ENCODE assay signal across 8 mouse cellular contexts in the genomic region with DNA sequence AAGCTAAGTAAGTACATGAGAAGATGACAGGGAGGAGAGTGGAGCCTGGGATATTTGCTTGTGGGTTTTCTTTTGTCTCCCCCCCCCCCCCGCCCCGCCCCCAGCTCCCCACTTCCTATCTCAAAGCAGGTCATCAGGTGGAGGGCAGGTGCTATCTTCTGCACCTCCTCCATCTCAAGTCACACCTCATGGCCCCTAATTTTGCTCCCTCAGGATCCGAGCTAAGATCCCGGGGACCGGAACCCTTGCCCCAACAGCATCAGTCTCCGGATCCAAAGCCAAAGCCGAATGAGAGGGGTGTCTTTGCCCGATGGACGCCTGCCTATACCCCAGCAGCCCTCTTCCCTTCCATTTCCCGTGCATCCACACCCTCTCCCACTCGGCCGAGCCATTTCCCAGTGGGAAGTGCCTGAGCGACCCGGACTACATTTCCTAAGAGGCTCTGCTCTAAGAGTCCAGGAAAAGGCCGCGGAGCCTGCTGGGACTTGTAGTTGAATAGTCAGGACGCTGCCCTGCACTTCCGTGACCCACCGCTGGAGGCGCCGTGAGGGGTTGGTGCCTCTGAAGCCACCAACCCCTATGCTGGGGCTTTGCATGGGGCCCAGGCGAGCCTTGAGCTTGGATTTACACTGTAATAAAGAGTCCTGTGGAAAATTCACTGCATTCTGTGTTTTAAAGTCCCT. TPM values are rescaled to one million over a fixed set of nuclear protein-coding genes. Genes with fewer than 3 reads are reported as not detected.
DNase-seq lines count a peak whose midpoint lies in the region; ATAC-seq and TF ChIP-seq lines count a peak whose summit lies in the region.

No protein-coding gene starts in this region.

- peak; percentile 95 for DNase-seq in cerebellum, adult 11 months
- peak; percentile 96 for DNase-seq in forebrain, embryonic 14.5 days (ENCODE audit: low spot score)
- peak; percentile 97 to 99 for DNase-seq in heart, postnatal 14 days
- DNase-seq in large intestine, adult 2 months (ENCODE audit: low read depth, low spot score): peak; percentile 83

- TF ChIP-seq CTCF in ES-Bruce4 (IDR thresholded peaks at IDR 0.05; ENCODE audit: low read depth, low read length): peak; percentile 79
- peak; percentile 92 for TF ChIP-seq CTCF in testis, adult 2 months (IDR thresholded peaks at IDR 0.05; ENCODE audit: control insufficient read depth, insufficient read depth, insufficient replicate concordance, low read depth, low read length)

- intact Hi-C loops in heart, postnatal 14 days (cut with DNase I): loop anchor here (5.0 kb wide), 1 partner anchor 67 kb away; no protein-coding TSS in a partner anchor

- no peak for TF ChIP-seq POLR2A in ES-Bruce4 (IDR thresholded peaks at IDR 0.05; ENCODE audit: insufficient read depth, low read length)
- TF ChIP-seq POLR2A in testis, adult 2 months (IDR thresholded peaks at IDR 0.05; ENCODE audit: control insufficient read depth, low read depth, low read length): no peak

- peaks cover 3% of the 10 kb centered on the region for H3K4me1 ChIP-seq in ES-Bruce4 (ENCODE audit: control insufficient read depth, insufficient read depth, low read length)
- H3K4me1 ChIP-seq in forebrain, embryonic 14.5 days (ENCODE audit: control insufficient read depth, insufficient read depth, low read length): peaks cover 9% of the 10 kb centered on the region
- peaks cover 20% of the 10 kb centered on the region for H3K4me1 ChIP-seq in liver, embryonic 16.5 days (ENCODE audit: control insufficient read depth, low read depth, low read length)
- H3K4me1 ChIP-seq in neural tube, embryonic 14.5 days (ENCODE audit: control insufficient read depth, insufficient read depth, low read length): peaks cover 6% of the 10 kb centered on the region; the same call in 1 of the 2 replicates
- H3K4me1 ChIP-seq in testis, adult 2 months (ENCODE audit: control insufficient read depth, insufficient read depth, low read length): peaks cover 27% of the 10 kb centered on the region

- 18% methylated on average over 22 of the region's 22 CpGs for WGBS in forebrain, embryonic 14.5 days
- WGBS in large intestine, adult 2 months: 10% methylated on average over 22 of the region's 22 CpGs
- WGBS in liver, embryonic 16.5 days (ENCODE audit: insufficient replicate concordance): 11% methylated on average over 20 of the region's 22 CpGs
- WGBS in neural tube, embryonic 14.5 days: 18% methylated on average over 21 of the region's 22 CpGs

- peak overlapping the region; percentile 58 for H3K4me3 ChIP-seq in ES-Bruce4 (ENCODE audit: low read depth, low read length)
- no peak overlapping the region for H3K4me3 ChIP-seq in forebrain, embryonic 14.5 days (ENCODE audit: low read depth, low read length)
- H3K4me3 ChIP-seq in liver, embryonic 16.5 days (ENCODE audit: low read depth, low read length): peak overlapping the region; percentile 45
- no peak overlapping the region for H3K4me3 ChIP-seq in neural tube, embryonic 14.5 days (ENCODE audit: low read depth, low read length)
- peak overlapping the region; percentile 62 for H3K4me3 ChIP-seq in testis, adult 2 months (ENCODE audit: control insufficient read depth, low read depth, low read length)

- no peaks in the 10 kb centered on the region for H3K9me3 ChIP-seq in ES-Bruce4 (replicated peaks; ENCODE audit: control insufficient read depth, insufficient read depth, low read length, poor library complexity, severe bottlenecking)
- H3K9me3 ChIP-seq in forebrain, embryonic 14.5 days (replicated peaks; ENCODE audit: control insufficient read depth, low read length): no peaks in the 10 kb centered on the region
- no peaks in the 10 kb centered on the region for H3K9me3 ChIP-seq in liver, embryonic 16.5 days (replicated peaks; ENCODE audit: control insufficient read depth, low read length)
- H3K9me3 ChIP-seq in neural tube, embryonic 14.5 days (ENCODE audit: control insufficient read depth, low read length): no peaks in the 10 kb centered on the region

- H3K9ac ChIP-seq in ES-Bruce4 (ENCODE audit: low read depth, poor library complexity, severe bottlenecking): peak overlapping the region; percentile 17; the same call in 1 of the 2 replicates
- peak overlapping the region; percentile 13; the same call in 1 of the 2 replicates for H3K9ac ChIP-seq in forebrain, embryonic 14.5 days (ENCODE audit: low read length)
- 0 out of 2 replicates have a peak overlapping the region, but pooled peaks have one; percentile 15 for H3K9ac ChIP-seq in liver, embryonic 16.5 days (ENCODE audit: low read depth, low read length)
- no peak overlapping the region for H3K9ac ChIP-seq in neural tube, embryonic 14.5 days (replicated peaks; ENCODE audit: low read depth, low read length)

- no peaks in the 10 kb centered on the region for H3K27me3 ChIP-seq in ES-Bruce4 (ENCODE audit: control insufficient read depth, insufficient read depth, low read length, poor library complexity, severe bottlenecking)
- H3K27me3 ChIP-seq in forebrain, embryonic 14.5 days (replicated peaks; ENCODE audit: control insufficient read depth, insufficient read depth, low read length): no peaks in the 10 kb centered on the region
- H3K27me3 ChIP-seq in liver, embryonic 16.5 days (ENCODE audit: control insufficient read depth, insufficient read depth, low read depth, low read length): no peaks in the 10 kb centered on the region
- H3K27me3 ChIP-seq in neural tube, embryonic 14.5 days (ENCODE audit: control insufficient read depth, insufficient read depth, low read length): no peaks in the 10 kb centered on the region
- H3K27me3 ChIP-seq in testis, adult 2 months (ENCODE audit: control insufficient read depth, insufficient read depth, low read length): no peaks in the 10 kb centered on the region

- H3K36me3 ChIP-seq in ES-Bruce4 (ENCODE audit: control insufficient read depth, insufficient read depth, low read length, poor library complexity, severe bottlenecking): no peaks in the 10 kb centered on the region
- peaks cover 22% of the 10 kb centered on the region for H3K36me3 ChIP-seq in forebrain, embryonic 14.5 days (ENCODE audit: control insufficient read depth, insufficient read depth, low read length)
- no peaks in the 10 kb centered on the region for H3K36me3 ChIP-seq in liver, embryonic 16.5 days (ENCODE audit: control insufficient read depth, insufficient read depth)
- H3K36me3 ChIP-seq in neural tube, embryonic 14.5 days (ENCODE audit: control insufficient read depth, insufficient read depth, low read length): 0 out of 2 replicates have a peak, but pooled peaks cover 6% of the 10 kb centered on the region
- no peaks in the 10 kb centered on the region for H3K36me3 ChIP-seq in testis, adult 2 months (ENCODE audit: control insufficient read depth, insufficient read depth, low read length)

- no peak overlapping the region for H3K27ac ChIP-seq in ES-Bruce4 (ENCODE audit: insufficient read depth, low read length)
- H3K27ac ChIP-seq in forebrain, embryonic 14.5 days (ENCODE audit: low read depth, low read length): no peak overlapping the region
- no peak overlapping the region for H3K27ac ChIP-seq in liver, embryonic 16.5 days (ENCODE audit: low read length)
- no peak overlapping the region for H3K27ac ChIP-seq in neural tube, embryonic 14.5 days (ENCODE audit: low read depth, low read length)
- no peak overlapping the region for H3K27ac ChIP-seq in testis, adult 2 months (ENCODE audit: control insufficient read depth, insufficient read depth, low read depth, low read length)

- no peak for TF ChIP-seq EP300 in ES-Bruce4 (IDR thresholded peaks at IDR 0.05; ENCODE audit: insufficient read depth, low read depth, low read length)

- peak; percentile 80 for ATAC-seq in forebrain, embryonic 14.5 days
- ATAC-seq in liver, embryonic 16.5 days (ENCODE audit: low read depth): peak; percentile 44
- peak; percentile 65 for ATAC-seq in neural tube, embryonic 14.5 days (ENCODE audit: low read depth)

- peak overlapping the region; percentile 39 for H3K4me2 ChIP-seq in forebrain, embryonic 14.5 days (ENCODE audit: low read length)
- peak overlapping the region; percentile 56 for H3K4me2 ChIP-seq in liver, embryonic 16.5 days (ENCODE audit: low read depth, low read length)
- H3K4me2 ChIP-seq in neural tube, embryonic 14.5 days (ENCODE audit: low read depth, low read length): peak overlapping the region; percentile 7; the same call in 1 of the 2 replicates

RNA-seq across cellular contexts. Expression of gene Rtn2, which starts 13.2 kb away (rescaled TPM):
- 14.3 and 15.3 TPM in 2 replicates for polyA plus RNA-seq in ES-Bruce4 (2011; ENCODE audit: insufficient read depth, insufficient read length, low read depth, missing spikeins)
- polyA plus RNA-seq in forebrain, embryonic 14.5 days (2014; fragmentation: Nextera tagmentation; extraction: Ambion mirVana): 102 and 109 TPM in 2 replicates
- total RNA-seq in heart, postnatal 14 days (2021): 100 to 1,000 TPM; 106 to 122 TPM
- 12.7 and 18.9 TPM in 2 replicates for polyA plus RNA-seq in large intestine, adult 2 months (2012; rRNA removed)
- 2.9 and 4.1 TPM in 2 replicates for polyA plus RNA-seq in liver, embryonic 16.5 days (2015; fragmentation: Nextera tagmentation; extraction: Ambion mirVana)
- polyA plus RNA-seq in neural tube, embryonic 14.5 days (2014; fragmentation: Nextera tagmentation; extraction: Ambion mirVana): 115 and 118 TPM in 2 replicates
- polyA plus RNA-seq in testis, adult 2 months (2012; rRNA removed): 15.6 and 17.4 TPM in 2 replicates

RNA-seq across cellular contexts. Expression of gene Fosb, which starts 14.2 kb away (rescaled TPM):
- 0.68 and 1.1 TPM in 2 replicates for polyA plus RNA-seq in ES-Bruce4 (2011; ENCODE audit: insufficient read depth, insufficient read length, low read depth, missing spikeins)
- polyA plus RNA-seq in forebrain, embryonic 14.5 days (2014; fragmentation: Nextera tagmentation; extraction: Ambion mirVana): 0.17 TPM in 1 of 2 replicates, not detected in the other
- 1 to 10 TPM in 1 of 2 experiments, under 1 TPM in 1; 0.60 to 1.2 TPM for total RNA-seq in heart, postnatal 14 days (2021)
- 1.4 and 6.2 TPM in 2 replicates for polyA plus RNA-seq in large intestine, adult 2 months (2012; rRNA removed)
- polyA plus RNA-seq in liver, embryonic 16.5 days (2015; fragmentation: Nextera tagmentation; extraction: Ambion mirVana): not detected in 2 replicates
- polyA plus RNA-seq in neural tube, embryonic 14.5 days (2014; fragmentation: Nextera tagmentation; extraction: Ambion mirVana): not detected in 2 replicates
- 3.9 and 4.1 TPM in 2 replicates for polyA plus RNA-seq in testis, adult 2 months (2012; rRNA removed)

RNA-seq across cellular contexts. Expression of gene Ppm1n, which starts 15.8 kb away (rescaled TPM):
- polyA plus RNA-seq in ES-Bruce4 (2011; ENCODE audit: insufficient read depth, insufficient read length, low read depth, missing spikeins): 5.7 and 6.1 TPM in 2 replicates
- 0.30 and 0.67 TPM in 2 replicates for polyA plus RNA-seq in forebrain, embryonic 14.5 days (2014; fragmentation: Nextera tagmentation; extraction: Ambion mirVana)
- not detected for total RNA-seq in heart, postnatal 14 days (2021)
- polyA plus RNA-seq in large intestine, adult 2 months (2012; rRNA removed): 0.33 and 1.3 TPM in 2 replicates
- 0.11 TPM in 1 of 2 replicates, not detected in the other for polyA plus RNA-seq in liver, embryonic 16.5 days (2015; fragmentation: Nextera tagmentation; extraction: Ambion mirVana)
- 0.66 and 0.75 TPM in 2 replicates for polyA plus RNA-seq in neural tube, embryonic 14.5 days (2014; fragmentation: Nextera tagmentation; extraction: Ambion mirVana)
- polyA plus RNA-seq in testis, adult 2 months (2012; rRNA removed): 0.20 and 0.30 TPM in 2 replicates

RNA-seq across cellular contexts. Expression of gene Vasp, which starts 24.0 kb away (rescaled TPM):
- 75.7 and 90.0 TPM in 2 replicates for polyA plus RNA-seq in ES-Bruce4 (2011; ENCODE audit: insufficient read depth, insufficient read length, low read depth, missing spikeins)
- 27.1 and 32.3 TPM in 2 replicates for polyA plus RNA-seq in forebrain, embryonic 14.5 days (2014; fragmentation: Nextera tagmentation; extraction: Ambion mirVana)
- 10 to 100 TPM; 55.7 to 59.1 TPM for total RNA-seq in heart, postnatal 14 days (2021)
- polyA plus RNA-seq in large intestine, adult 2 months (2012; rRNA removed): 241 and 341 TPM in 2 replicates
- 32.8 and 33.0 TPM in 2 replicates for polyA plus RNA-seq in liver, embryonic 16.5 days (2015; fragmentation: Nextera tagmentation; extraction: Ambion mirVana)
- polyA plus RNA-seq in neural tube, embryonic 14.5 days (2014; fragmentation: Nextera tagmentation; extraction: Ambion mirVana): 17.4 and 40.9 TPM in 2 replicates
- polyA plus RNA-seq in testis, adult 2 months (2012; rRNA removed): 42.4 and 44.7 TPM in 2 replicates

RNA-seq across cellular contexts. Expression of gene Ercc1, which starts 48.9 kb away (rescaled TPM):
- polyA plus RNA-seq in ES-Bruce4 (2011; ENCODE audit: insufficient read depth, insufficient read length, low read depth, missing spikeins): 38.1 and 43.7 TPM in 2 replicates
- 99.5 and 101 TPM in 2 replicates for polyA plus RNA-seq in forebrain, embryonic 14.5 days (2014; fragmentation: Nextera tagmentation; extraction: Ambion mirVana)
- total RNA-seq in heart, postnatal 14 days (2021): 10 to 100 TPM; 41.1 to 48.0 TPM
- 26.9 and 31.2 TPM in 2 replicates for polyA plus RNA-seq in large intestine, adult 2 months (2012; rRNA removed)
- polyA plus RNA-seq in liver, embryonic 16.5 days (2015; fragmentation: Nextera tagmentation; extraction: Ambion mirVana): 11.4 and 14.5 TPM in 2 replicates
- polyA plus RNA-seq in neural tube, embryonic 14.5 days (2014; fragmentation: Nextera tagmentation; extraction: Ambion mirVana): 90.4 and 98.9 TPM in 2 replicates
- polyA plus RNA-seq in testis, adult 2 months (2012; rRNA removed): 50.1 and 66.6 TPM in 2 replicates

Comparison
In these comparisons a context has a peak if more than half of its experiments do, and no peak if none do; other contexts are left out.
1. H3K4me3 ChIP-seq: peak in ES-Bruce4 (single experiment), liver, embryonic 16.5 days (single experiment) and testis, adult 2 months (single experiment); none in forebrain, embryonic 14.5 days (single experiment) and neural tube, embryonic 14.5 days (single experiment).
2. Peak in every context shown above with its lines, with median percentiles within 50 percentile points of each other: DNase-seq, ATAC-seq and H3K4me2 ChIP-seq.